Mouse (Mus musculus) intestine, embryonic 15.5 days (tissue): Measurements from ENCODE around the gene Cggbp1. TPM values are rescaled to one million over a fixed set of nuclear protein-coding genes. Genes with fewer than 3 reads are reported as not detected.
A peak's percentile ranks its signal among the peaks of the same experiment; 100 is the strongest.
"Not testable (repeated sequence)": the region's sequence is repeated elsewhere in the genome, so short reads cannot be mapped to it uniquely, and the experiment has no call there.

Experiments used
- ATAC-seq: fragments of 200-750 bp; cut with Nextera tagmentation; 2 replicates; pipeline ENCODE4 v1.8.0; 2017; ENCODE audit warnings: moderate TSS enrichment, moderate library complexity
- H3K27ac ChIP-seq: fragments of 300-500 bp; sonication (generic); 2 replicates; pipeline ENCODE4 v1.5.1; 2015; ENCODE audit warnings: mild to moderate bottlenecking, inconsistent platforms
- H3K27me3 ChIP-seq: fragments of 300-500 bp; sonication (generic); replicated peaks from 2 replicates; pipeline ENCODE4 v1.6.1; 2015; ENCODE audit warnings: inconsistent platforms
- H3K36me3 ChIP-seq: fragments of 300-500 bp; sonication (generic); 2 replicates; pipeline ENCODE4 v1.6.1; 2015; ENCODE audit warnings: inconsistent platforms
- H3K4me1 ChIP-seq: fragments of 300-500 bp; sonication (generic); replicated peaks from 2 replicates; pipeline ENCODE4 v1.6.1; 2015; ENCODE audit warnings: inconsistent platforms
- H3K4me2 ChIP-seq: fragments of 300-500 bp; sonication (generic); replicated peaks from 2 replicates; pipeline ENCODE4 v1.6.1; 2015; ENCODE audit warnings: mild to moderate bottlenecking, inconsistent platforms
- H3K4me3 ChIP-seq: fragments of 300-500 bp; sonication (generic); replicated peaks from 2 replicates; pipeline ENCODE4 v1.5.1; 2015; ENCODE audit warnings: inconsistent platforms
- H3K9ac ChIP-seq: fragments of 300-500 bp; sonication (generic); 2 replicates; pipeline ENCODE4 v1.6.1; 2015; ENCODE audit warnings: inconsistent platforms
- H3K9me3 ChIP-seq: fragments of 300-500 bp; sonication (generic); 2 replicates; pipeline ENCODE4 v1.6.1; 2016; ENCODE audit warnings: inconsistent platforms
- WGBS: fragments of 180-500 bp; shearing (Covaris S2); methylation state at CpG from one replicate; pipeline ENCODE4 v1.1.7; 2015; 5-methylcytosine and 5-hydroxymethylcytosine counted together
- polyA plus RNA-seq: library from polyadenylated mRNA; unstranded; fragments of >200 nt; fragmentation: Nextera tagmentation; extraction: Ambion mirVana; gene quantifications from 2 replicates; pipeline ENCODE4 v1.2.1, GENCODE M21; 2015

Cggbp1 gene
- polyA plus RNA-seq, 1 experiment from 2014 or later, result 63.3 TPM

DNA sequence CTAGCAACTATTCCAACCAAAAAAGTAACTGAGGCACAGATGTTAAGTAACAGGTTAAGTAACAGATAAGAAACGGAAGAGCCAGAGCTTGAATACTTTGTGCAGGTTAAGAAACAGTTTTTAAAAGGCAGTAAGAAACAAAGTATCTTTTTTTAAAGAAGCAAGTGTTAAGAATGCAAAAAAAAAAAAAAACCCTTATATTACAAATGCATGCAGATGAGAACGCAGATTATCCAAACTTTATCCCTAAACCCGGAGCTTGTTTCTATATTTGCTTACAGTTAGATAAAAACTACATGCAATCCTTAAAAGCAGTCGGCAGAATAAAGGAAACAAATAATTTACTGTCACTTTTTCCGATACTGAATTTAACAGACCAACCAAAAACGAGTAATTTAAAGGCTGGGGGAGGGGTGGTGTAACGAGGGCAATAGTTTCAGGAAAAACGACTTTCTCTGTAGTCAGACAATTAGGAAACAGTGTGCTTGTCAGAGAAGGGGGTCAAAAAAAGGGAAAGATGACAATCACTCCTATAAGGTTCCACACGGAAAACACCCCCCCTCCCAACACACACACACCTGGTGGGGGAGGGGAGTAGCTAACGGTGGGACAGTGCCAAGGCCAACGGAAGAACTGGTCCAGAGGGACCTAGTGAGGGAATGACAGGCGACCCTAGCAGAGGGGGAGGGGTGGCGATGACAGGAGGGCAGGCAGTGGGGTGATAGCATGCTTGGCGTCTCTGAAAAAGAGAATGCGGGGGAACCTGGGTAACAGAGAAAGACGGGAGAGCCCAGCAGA lies 1.3 kb upstream of the Cggbp1 start:
- ATAC-seq, result 0 out of 2 replicates have a peak, but pooled peaks have one; percentile 0
- Histone ChIP-seq H3K4me2 (peak overlapping the region; percentile 76), H3K9ac (peak overlapping the region; percentile 96), H3K4me1 (peaks cover 7% of the 10 kb centered on the region), H3K4me3 (peak overlapping the region; percentile 92), H3K27me3 (no peaks in the 10 kb centered on the region), H3K27ac (peak overlapping the region; percentile 97), H3K36me3 (peaks cover under 1% of the 10 kb centered on the region; the same call in 1 of the 2 replicates), H3K9me3 (no peaks in the 10 kb centered on the region)
- WGBS, result 2% methylated on average over 16 of the region's 16 CpGs

DNA sequence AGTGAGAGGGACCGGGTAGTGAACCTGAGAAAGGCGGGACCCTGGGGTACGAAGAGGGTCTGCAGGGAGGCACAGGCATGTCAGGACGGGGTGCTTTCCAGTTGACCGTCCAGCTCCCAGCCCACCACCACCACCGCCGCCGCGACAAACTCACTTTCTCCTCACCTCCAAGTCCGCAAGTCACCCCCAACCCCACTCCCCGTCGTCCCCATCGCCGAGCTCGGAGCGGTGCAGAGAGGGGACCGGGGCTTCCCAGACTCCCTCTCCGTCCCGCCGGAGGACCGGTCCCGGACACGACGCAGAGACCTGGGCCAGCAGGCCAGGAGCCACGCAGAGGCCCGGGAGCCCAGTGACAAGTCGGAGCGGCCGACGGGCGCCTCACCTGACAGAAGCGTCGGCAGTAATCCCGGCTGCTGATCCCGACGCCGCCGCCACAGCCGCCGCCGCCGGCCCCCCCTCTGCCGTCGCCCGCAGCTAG lies 672 bp upstream of the Cggbp1 start:
- H3K9me3 ChIP-seq, result no peaks in the 10 kb centered on the region
- H3K9ac ChIP-seq, result peak overlapping the region; percentile 96
- H3K27me3 ChIP-seq, result no peaks in the 10 kb centered on the region
- H3K4me3 ChIP-seq, result peak overlapping the region; percentile 92
- H3K36me3 ChIP-seq, result peaks cover 4% of the 10 kb centered on the region
- peaks cover 7% of the 10 kb centered on the region for H3K4me1 ChIP-seq
- peak overlapping the region; percentile 97 for H3K27ac ChIP-seq
- WGBS, result under 1% methylated on average over 42 of the region's 45 CpGs
- peak overlapping the region; percentile 76 for H3K4me2 ChIP-seq
- ATAC-seq, result peak; percentile 66

- Histone ChIP-seq H3K27me3 (no peaks in the 10 kb centered on the region), H3K4me2 (peak overlapping the region; percentile 56), H3K36me3 (peaks cover 7% of the 10 kb centered on the region), H3K27ac (peak overlapping the region; percentile 99), H3K9ac (peak overlapping the region; percentile 91), H3K4me1 (peaks cover 7% of the 10 kb centered on the region), H3K4me3 (peak overlapping the region; percentile 92), H3K9me3 (no peaks in the 10 kb centered on the region)
- WGBS, result 0% methylated on average over 49 of the region's 53 CpGs
- peak; percentile 46 for ATAC-seq
Measured at GRCm38 (mm10) chr16:64852441-64852871, 660 bp downstream of the Cggbp1 start.

- WGBS, result 3% methylated on average over 14 of the region's 14 CpGs
- ATAC-seq, result no peak
- Histone ChIP-seq H3K4me2 (peak overlapping the region; percentile 56), H3K27me3 (no peaks in the 10 kb centered on the region), H3K9ac (peak overlapping the region; percentile 91), H3K9me3 (no peaks in the 10 kb centered on the region), H3K4me3 (peak overlapping the region; percentile 92), H3K27ac (peak overlapping the region; percentile 99), H3K4me1 (peaks cover 7% of the 10 kb centered on the region), H3K36me3 (peaks cover 7% of the 10 kb centered on the region)
Measured at GRCm38 (mm10) chr16:64852891-64853290, 1.1 kb downstream of the Cggbp1 start.

DNA sequence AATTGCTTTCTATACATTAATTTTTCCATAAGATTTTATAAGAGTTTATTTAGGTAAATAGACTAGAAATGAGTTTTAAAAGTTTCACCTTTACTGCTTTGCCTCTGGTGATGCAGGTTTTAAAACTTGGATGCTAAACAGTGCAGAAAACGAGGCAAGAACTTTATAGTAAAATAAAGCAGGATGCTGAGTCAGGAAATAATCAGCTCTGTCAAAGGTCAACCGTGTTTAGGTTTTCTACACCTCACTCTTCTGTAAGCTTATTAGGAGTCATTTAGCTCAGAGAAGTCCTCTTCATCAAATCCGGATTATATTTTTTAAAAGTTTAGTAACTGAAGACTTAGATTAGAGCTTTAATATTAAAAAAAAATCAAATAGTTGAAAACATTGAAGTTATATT lies 5.2 kb downstream of the Cggbp1 start:
- H3K36me3 ChIP-seq, result peaks cover 7% of the 10 kb centered on the region
- no peak overlapping the region for H3K4me2 ChIP-seq
- H3K4me3 ChIP-seq, result no peak overlapping the region
- H3K9ac ChIP-seq, result no peak overlapping the region
- H3K9me3 ChIP-seq, result no peaks in the 10 kb centered on the region
- ATAC-seq, result no peak
- H3K27me3 ChIP-seq, result no peaks in the 10 kb centered on the region
- 83% methylated on average over 3 of the region's 3 CpGs for WGBS
- peaks cover 7% of the 10 kb centered on the region for H3K4me1 ChIP-seq
- H3K27ac ChIP-seq, result no peak overlapping the region

- not testable (repeated sequence) for H3K27ac ChIP-seq, H3K4me3 ChIP-seq, ATAC-seq, H3K4me2 ChIP-seq, H3K27me3 ChIP-seq, H3K36me3 ChIP-seq, H3K4me1 ChIP-seq, H3K9ac ChIP-seq, H3K9me3 ChIP-seq
- 84% methylated on average over 8 of the region's 8 CpGs for WGBS
Measured at GRCm38 (mm10) chr16:64865841-64866240, 14.0 kb downstream of the Cggbp1 start.

GRCm38 (mm10) chr16:64868613-64869012 lies 16.8 kb downstream of the Cggbp1 start:
- ATAC-seq, result no peak
- H3K4me1 ChIP-seq, result no peaks in the 10 kb centered on the region
- H3K36me3 ChIP-seq, result no peaks in the 10 kb centered on the region
- no peak overlapping the region for H3K27ac ChIP-seq
- H3K27me3 ChIP-seq, result no peaks in the 10 kb centered on the region
- H3K4me3 ChIP-seq, result no peak overlapping the region
- WGBS, result 66% methylated on average over 6 of the region's 6 CpGs
- no peak overlapping the region for H3K4me2 ChIP-seq
- H3K9me3 ChIP-seq, result no peaks in the 10 kb centered on the region
- no peak overlapping the region for H3K9ac ChIP-seq

DNA sequence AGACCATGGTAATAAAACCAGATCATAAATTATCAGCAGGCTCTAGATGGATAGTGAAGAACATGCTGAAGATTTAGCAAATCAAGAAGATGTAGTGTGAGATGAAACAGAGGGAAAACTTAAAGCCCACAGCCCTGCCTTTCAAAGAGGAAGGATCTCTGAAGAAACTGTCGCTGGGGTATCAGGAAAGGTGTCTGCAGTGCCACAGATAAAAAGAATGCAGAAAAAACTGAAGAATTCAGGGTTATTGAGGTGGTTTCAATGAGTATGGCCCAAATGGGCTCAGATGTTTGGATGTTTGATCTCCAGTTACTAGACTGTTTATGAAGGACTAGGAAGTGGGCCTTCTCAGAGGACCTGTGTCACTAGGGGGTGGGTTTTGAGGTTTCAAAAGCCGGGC lies 17.8 kb downstream of the Cggbp1 start:
- Histone ChIP-seq H3K27ac (no peak overlapping the region), H3K9ac (no peak overlapping the region), H3K27me3 (no peaks in the 10 kb centered on the region), H3K4me1 (no peaks in the 10 kb centered on the region), H3K4me3 (no peak overlapping the region), H3K36me3 (no peaks in the 10 kb centered on the region), H3K9me3 (no peaks in the 10 kb centered on the region), H3K4me2 (no peak overlapping the region)
- ATAC-seq, result no peak
- whole genome bisulfite sequencing, result 76% methylated on average over 2 of the region's 2 CpGs

- H3K9me3 ChIP-seq, result no peaks in the 10 kb centered on the region
- no peak overlapping the region for H3K9ac ChIP-seq
- WGBS, result 43% methylated on average over 3 of the region's 3 CpGs
- ATAC-seq, result no peak
- H3K4me1 ChIP-seq, result no peaks in the 10 kb centered on the region
- no peak overlapping the region for H3K27ac ChIP-seq
- no peaks in the 10 kb centered on the region for H3K27me3 ChIP-seq
- no peaks in the 10 kb centered on the region for H3K36me3 ChIP-seq
- no peak overlapping the region for H3K4me3 ChIP-seq
- H3K4me2 ChIP-seq, result no peak overlapping the region
Measured at GRCm38 (mm10) chr16:64872296-64872695, 20.5 kb downstream of the Cggbp1 start.

- H3K27ac ChIP-seq, result no peak overlapping the region
- H3K36me3 ChIP-seq, result no peaks in the 10 kb centered on the region
- H3K4me3 ChIP-seq, result 0 out of 2 replicates have a peak overlapping the region, but pooled peaks have one; percentile 11
- H3K27me3 ChIP-seq, result no peaks in the 10 kb centered on the region
- no peak for ATAC-seq
- H3K4me2 ChIP-seq, result peak overlapping the region; percentile 50
- H3K4me1 ChIP-seq, result no peaks in the 10 kb centered on the region
- no peak overlapping the region for H3K9ac ChIP-seq
- 10% methylated on average over 7 of the region's 7 CpGs for WGBS
- H3K9me3 ChIP-seq, result no peaks in the 10 kb centered on the region
Measured at GRCm38 (mm10) chr16:64872841-64873240, 21.0 kb downstream of the Cggbp1 start.

DNA sequence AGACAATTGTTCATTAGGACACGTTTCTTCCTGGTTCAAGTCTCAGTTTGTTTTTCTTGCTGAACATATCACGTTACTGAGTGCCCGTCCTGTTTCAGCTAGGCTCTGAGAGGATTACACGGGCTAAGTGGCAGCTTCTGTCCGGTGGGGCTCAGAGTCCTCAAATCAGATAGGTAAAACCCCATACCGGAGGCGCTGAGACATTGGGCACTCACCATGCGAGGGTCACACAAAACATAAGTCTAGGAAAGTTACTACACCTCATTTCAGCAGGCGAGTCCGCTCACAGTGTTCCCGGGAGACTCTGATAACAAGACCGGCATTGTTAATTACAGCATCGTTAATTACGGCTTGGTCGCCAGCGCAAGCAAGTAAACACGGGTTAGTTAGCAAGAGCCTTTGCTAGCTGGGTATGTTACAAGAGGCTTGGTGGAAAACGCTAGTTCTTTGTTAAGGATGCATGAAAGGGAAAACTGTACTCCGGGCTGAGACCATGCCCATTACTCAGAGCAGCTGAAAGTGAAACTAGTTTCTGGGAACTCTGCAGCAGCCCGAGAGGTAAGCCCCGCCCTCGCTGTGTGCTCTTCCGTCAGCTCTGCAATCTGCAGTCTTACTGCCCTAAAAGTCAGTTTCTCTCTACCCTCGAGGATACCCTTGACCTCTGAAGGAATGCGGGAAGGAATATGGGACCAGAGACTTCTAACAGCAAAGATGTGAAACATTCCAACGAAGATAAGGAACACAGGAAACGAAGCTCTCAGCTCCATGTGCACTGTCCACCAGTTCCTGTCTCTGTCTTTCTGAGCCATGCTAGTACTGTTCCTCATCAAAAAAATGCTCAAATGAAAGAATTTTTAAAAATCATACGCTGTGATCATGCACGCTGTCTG lies 21.9 kb downstream of the Cggbp1 start:
- 2% methylated on average over 29 of the region's 29 CpGs for WGBS
- H3K9ac ChIP-seq, result peak overlapping the region; percentile 59
- peak overlapping the region; percentile 91 for H3K27ac ChIP-seq
- H3K4me1 ChIP-seq, result no peaks in the 10 kb centered on the region
- no peaks in the 10 kb centered on the region for H3K36me3 ChIP-seq
- no peaks in the 10 kb centered on the region for H3K9me3 ChIP-seq
- no peaks in the 10 kb centered on the region for H3K27me3 ChIP-seq
- peak overlapping the region; percentile 62 for H3K4me3 ChIP-seq
- ATAC-seq, result peak; percentile 99
- peak overlapping the region; percentile 49 for H3K4me2 ChIP-seq

GRCm38 (mm10) chr16:64875384-64875783 lies 23.6 kb downstream of the Cggbp1 start:
- H3K4me1 ChIP-seq, result no peaks in the 10 kb centered on the region
- H3K27ac ChIP-seq, result no peak overlapping the region
- no peak overlapping the region for H3K9ac ChIP-seq
- no peaks in the 10 kb centered on the region for H3K9me3 ChIP-seq
- no peak overlapping the region for H3K4me2 ChIP-seq
- no peaks in the 10 kb centered on the region for H3K27me3 ChIP-seq
- H3K4me3 ChIP-seq, result no peak overlapping the region
- WGBS, result 93% methylated on average over 10 of the region's 10 CpGs
- ATAC-seq, result no peak
- H3K36me3 ChIP-seq, result no peaks in the 10 kb centered on the region
